Mouse (Mus musculus): ENCODE data around the gene Egflam. TPM values are rescaled to one million over a fixed set of nuclear protein-coding genes. Genes with fewer than 3 reads are reported as not detected.

Gene Egflam
- total and polyA plus RNA-seq, 3 experiments, result not detected

- no peaks in the 10 kb centered on the region for H3K4me1 ChIP-seq (ENCODE audit: control insufficient read depth in 1 of 2, insufficient read depth in 2 of 2)
- no peak overlapping the region for H3K4me2 ChIP-seq (ENCODE audit: insufficient read depth, low read depth, poor library complexity, severe bottlenecking)
- H3K27me3 ChIP-seq (replicated peaks), result peaks cover 29% of the 10 kb centered on the region
- in situ Hi-C loops (cut with MboI; ENCODE audit: low pct_ligation_motif_present, low pct_unique_long_range_greater_than_20kb, low sequenced_read_pairs), result no loop called here
- DNase-seq (ENCODE audit: extremely low read depth), result no peak
- dilution Hi-C loops (cut with MboI; ENCODE audit: extremely low pct_ligation_motif_present, extremely low pct_unique_long_range_greater_than_20kb, low sequenced_read_pairs), result no loop called here
- H3K4me3 ChIP-seq (replicated peaks in 1 of 3; ENCODE audit: low read depth in 2 of 3, low read length in 2 of 3, poor library complexity in 1 of 3), result no peak overlapping the region
- peaks cover 4% of the 10 kb centered on the region for H3K9me3 ChIP-seq (replicated peaks; ENCODE audit: low read length)
- TF ChIP-seq RAD21 (IDR thresholded peaks at IDR 0.05; ENCODE audit: low read depth, low read length) (no peak), MAFK (IDR thresholded peaks at IDR 0.05; ENCODE audit: insufficient replicate concordance, low read length) (no peak), IRF4 (IDR thresholded peaks at IDR 0.05; ENCODE audit: low read depth, low read length) (no peak), UBTF (IDR thresholded peaks at IDR 0.05; ENCODE audit: low read depth, low read length) (no peak), BHLHE40 (IDR thresholded peaks at IDR 0.05; ENCODE audit: low read depth, low read length) (no peak), SMC3 (IDR thresholded peaks at IDR 0.05; ENCODE audit: low read depth, low read length) (no peak), ZKSCAN1 (IDR thresholded peaks at IDR 0.05; ENCODE audit: borderline replicate concordance, low read depth, low read length) (no peak), CHD2 (IDR thresholded peaks at IDR 0.05; ENCODE audit: low read length) (no peak), PAX5 (IDR thresholded peaks at IDR 0.05; ENCODE audit: low read length) (no peak), MEF2A (IDR thresholded peaks at IDR 0.05; ENCODE audit: borderline replicate concordance, low read depth, low read length) (no peak), SIN3A (IDR thresholded peaks at IDR 0.05; ENCODE audit: low read length) (no peak)
- H3K79me2 ChIP-seq (replicated peaks; ENCODE audit: control insufficient read depth, extremely low read depth, insufficient read depth, poor library complexity, severe bottlenecking), result no peaks in the 10 kb centered on the region
- no peak overlapping the region for H3K9ac ChIP-seq (ENCODE audit: insufficient read depth, low read depth)
- no peaks in the 10 kb centered on the region for H3K36me3 ChIP-seq (replicated peaks in 1 of 2; ENCODE audit: control insufficient read depth in 1 of 2, insufficient read depth in 1 of 2, low read length in 1 of 2)
- no peak overlapping the region for H3K27ac ChIP-seq (ENCODE audit: insufficient read depth, low read depth)
Observed at GRCm38 (mm10) chr15:7299892-7300291, 98.3 kb downstream of the Egflam start.

- no peaks in the 10 kb centered on the region for H3K36me3 ChIP-seq (replicated peaks in 1 of 2; ENCODE audit: control insufficient read depth in 1 of 2, insufficient read depth in 1 of 2, low read length in 1 of 2)
- no peak overlapping the region for H3K4me2 ChIP-seq (ENCODE audit: insufficient read depth, low read depth, poor library complexity, severe bottlenecking)
- H3K4me3 ChIP-seq (replicated peaks in 1 of 3; ENCODE audit: low read depth in 2 of 3, low read length in 2 of 3, poor library complexity in 1 of 3), result no peak overlapping the region
- TF ChIP-seq ELF1 (IDR thresholded peaks at IDR 0.05; ENCODE audit: low read depth, low read length), result no peak
- TF ChIP-seq USF2 (conservative IDR thresholded peaks at IDR 0.05; ENCODE audit: low read depth, low read length), result no peak
- no peak for TF ChIP-seq TBP (conservative IDR thresholded peaks at IDR 0.05; ENCODE audit: low read depth, low read length)
- TF ChIP-seq NRF1 (IDR thresholded peaks at IDR 0.05; ENCODE audit: low read depth, low read length), result no peak
- no peak for TF ChIP-seq MEF2A (IDR thresholded peaks at IDR 0.05; ENCODE audit: borderline replicate concordance, low read depth, low read length)
- no peak for TF ChIP-seq CHD1 (IDR thresholded peaks at IDR 0.05; ENCODE audit: low read depth, low read length)
- no peak for TF ChIP-seq MAZ (IDR thresholded peaks at IDR 0.05; ENCODE audit: low read depth, low read length)
- no peak overlapping the region for H3K27ac ChIP-seq (ENCODE audit: insufficient read depth, low read depth)
- H3K9me3 ChIP-seq (replicated peaks; ENCODE audit: low read length), result peaks cover 4% of the 10 kb centered on the region
- no peaks in the 10 kb centered on the region for H3K4me1 ChIP-seq (ENCODE audit: control insufficient read depth in 1 of 2, insufficient read depth in 2 of 2)
- H3K9ac ChIP-seq (ENCODE audit: insufficient read depth, low read depth), result no peak overlapping the region
- H3K79me2 ChIP-seq (replicated peaks; ENCODE audit: control insufficient read depth, extremely low read depth, insufficient read depth, poor library complexity, severe bottlenecking), result no peaks in the 10 kb centered on the region
- no peak for DNase-seq (ENCODE audit: extremely low read depth)
- H3K27me3 ChIP-seq (replicated peaks), result peaks cover 29% of the 10 kb centered on the region
- dilution Hi-C loops (cut with MboI; ENCODE audit: extremely low pct_ligation_motif_present, extremely low pct_unique_long_range_greater_than_20kb, low sequenced_read_pairs) (no loop called here), in situ Hi-C loops (cut with MboI; ENCODE audit: low pct_ligation_motif_present, low pct_unique_long_range_greater_than_20kb, low sequenced_read_pairs) (no loop called here)
Observed at GRCm38 (mm10) chr15:7295199-7295598, 103.0 kb downstream of the Egflam start.
